Comparison of ENCODE assay signal across 9 mouse cellular contexts in the genomic region with DNA sequence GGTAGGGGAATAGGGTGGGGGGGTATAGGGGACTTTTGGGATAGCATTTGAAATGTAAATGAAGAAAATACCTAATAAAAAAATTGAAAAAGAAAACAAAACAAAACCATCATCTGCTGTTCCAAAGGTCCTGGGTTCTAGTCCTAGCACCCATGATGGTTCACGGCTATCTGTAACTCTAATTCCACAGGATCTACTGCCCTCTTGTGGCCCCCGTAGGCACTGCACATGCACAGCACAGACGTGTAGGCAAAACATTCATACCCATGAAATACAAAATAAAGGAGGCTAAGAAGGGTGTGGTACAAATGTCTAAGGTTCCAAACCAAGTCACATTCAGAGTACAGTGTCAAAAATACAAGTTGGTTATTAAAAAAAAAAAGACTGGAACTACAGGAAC. TPM values are rescaled to one million over a fixed set of nuclear protein-coding genes. Genes with fewer than 3 reads are reported as not detected.
DNase-seq lines count a peak whose midpoint lies in the region; ATAC-seq and TF ChIP-seq lines count a peak whose summit lies in the region.
"Had no signal": no experiment of that assay in that cellular context is flagged by ENCODE, and none has a peak within 500 bp of the region (broad histone marks: within the 10 kb centered on the region; RNA-seq: fewer than 3 reads in every experiment).

No protein-coding gene starts in this region.

- H3K4me2 ChIP-seq in kidney, embryonic 15.5 days = no peak overlapping the region
- H3K4me2 ChIP-seq in CH12.LX (ENCODE audit: insufficient read depth, low read depth, poor library complexity, severe bottlenecking) = no peak overlapping the region

- no peak for ATAC-seq in kidney, embryonic 15.5 days (replicated peaks; ENCODE audit: low FRiP score)
- ATAC-seq in monocyte, adult 5-6 weeks (replicated peaks; ENCODE audit: insufficient number of reproducible peaks, low FRiP score, low TSS enrichment, poor library complexity, severe bottlenecking) = no peak

- no peaks in the 10 kb centered on the region for H3K4me1 ChIP-seq in kidney, embryonic 15.5 days
- H3K4me1 ChIP-seq in CH12.LX (ENCODE audit: control insufficient read depth in 1 of 2, insufficient read depth in 2 of 2) = no peaks in the 10 kb centered on the region

- no peaks in the 10 kb centered on the region for H3K27me3 ChIP-seq in kidney, embryonic 15.5 days
- peaks cover 56% of the 10 kb centered on the region for H3K27me3 ChIP-seq in CH12.LX (replicated peaks)

- H3K4me3 ChIP-seq in kidney, embryonic 15.5 days (replicated peaks) = no peak overlapping the region
- H3K4me3 ChIP-seq in CH12.LX (replicated peaks in 1 of 3; ENCODE audit: low read depth in 2 of 3, low read length in 2 of 3, poor library complexity in 1 of 3) = no peak overlapping the region

- no peaks in the 10 kb centered on the region for H3K79me2 ChIP-seq in CH12.LX (replicated peaks; ENCODE audit: control insufficient read depth, extremely low read depth, insufficient read depth, poor library complexity, severe bottlenecking)

- DNase-seq in kidney, adult 18-20 months = peak; percentile 30
- peak; percentile 41 for DNase-seq in CH12.LX (ENCODE audit: extremely low read depth)
- DNase-seq in R1 (ENCODE audit: low read depth, low spot score) = peak; percentile 74
- peak; percentile 59 for DNase-seq in induced T-regulatory cell, adult 2 months (ENCODE audit: low read depth)
- DNase-seq in thymus, postnatal 4 days = peak; percentile 78
- no peak for DNase-seq in left cerebral cortex, adult 8-10 months (ENCODE audit: low spot score in 2 of 2)

- no peak for TF ChIP-seq POLR2A in CH12.LX (IDR thresholded peaks at IDR 0.05; ENCODE audit: low read depth, low read length)

- whole genome bisulfite sequencing in kidney, embryonic 15.5 days = 48% methylated on average over 3 of the region's 3 CpGs

- H3K27ac ChIP-seq in kidney, embryonic 15.5 days = no peak overlapping the region
- no peak overlapping the region for H3K27ac ChIP-seq in CH12.LX (ENCODE audit: insufficient read depth, low read depth)

- in situ Hi-C loops in CH12.LX (cut with MboI; ENCODE audit: low pct_ligation_motif_present, low pct_unique_long_range_greater_than_20kb, low sequenced_read_pairs) = no loop called here

- H3K9me3 ChIP-seq in kidney, embryonic 15.5 days (replicated peaks) = no peaks in the 10 kb centered on the region
- H3K9me3 ChIP-seq in CH12.LX (replicated peaks; ENCODE audit: low read length) = peaks cover 9% of the 10 kb centered on the region

- no peak for TF ChIP-seq EP300 in CH12.LX (IDR thresholded peaks at IDR 0.05; ENCODE audit: low read length)

- H3K36me3 ChIP-seq in kidney, embryonic 15.5 days = no peaks in the 10 kb centered on the region
- H3K36me3 ChIP-seq in CH12.LX (replicated peaks in 1 of 2; ENCODE audit: control insufficient read depth in 1 of 2, insufficient read depth in 1 of 2, low read length in 1 of 2) = no peaks in the 10 kb centered on the region

- dilution Hi-C loops in CH12.LX (cut with MboI; ENCODE audit: extremely low pct_ligation_motif_present, extremely low pct_unique_long_range_greater_than_20kb, low sequenced_read_pairs) = no loop called here

- no peak overlapping the region for H3K9ac ChIP-seq in kidney, embryonic 15.5 days
- H3K9ac ChIP-seq in CH12.LX (ENCODE audit: insufficient read depth, low read depth) = no peak overlapping the region

- peak; percentile 35 to 59; a peak in 3 of 4 replicates for TF ChIP-seq CTCF in CH12.LX (conservative IDR thresholded peaks at IDR 0.05 in 1 of 2, IDR thresholded peaks at IDR 0.05 in 1 of 2; ENCODE audit: low read depth in 2 of 2, low read length in 2 of 2)

- peak; percentile 33 for TF ChIP-seq RAD21 in CH12.LX (IDR thresholded peaks at IDR 0.05; ENCODE audit: low read depth, low read length)

TF ChIP-seq in CH12.LX, 34 proteins besides CTCF, POLR2A, EP300 and RAD21:
- TF ChIP-seq SMC3 (IDR thresholded peaks at IDR 0.05; ENCODE audit: low read depth, low read length) = peak; percentile 26
- TF ChIP-seq ELF1 (IDR thresholded peaks at IDR 0.05; ENCODE audit: low read depth, low read length) = no peak
- TF ChIP-seq MAFK (IDR thresholded peaks at IDR 0.05; ENCODE audit: insufficient replicate concordance, low read length) = no peak
- no peak for TF ChIP-seq RCOR1 (conservative IDR thresholded peaks at IDR 0.05; ENCODE audit: low read depth, low read length)
- TF ChIP-seq BHLHE40 (IDR thresholded peaks at IDR 0.05; ENCODE audit: low read depth, low read length) = no peak
TF ChIP-seq in CH12.LX: peak in this region for 1.

RNA-seq across cellular contexts. Expression of a gene that starts 4.1 kb away (rescaled TPM):
- polyA plus RNA-seq in kidney, embryonic 15.5 days (2015; fragmentation: Nextera tagmentation; extraction: Ambion mirVana) = 0.06 and 0.10 TPM in 2 replicates
- total RNA-seq in CH12.LX (2012; rRNA removed) (0.04 and 0.08 TPM in 2 replicates), CH12.LX (2014; rRNA removed) (0.11 and 0.23 TPM in 2 replicates)
- polyA plus RNA-seq in CH12.LX (2012; ENCODE audit: insufficient read length, low read depth) = 0.34 and 0.53 TPM in 2 replicates
- not detected in 3 replicates for total RNA-seq in monocyte, adult 5-6 weeks (2017)
- total RNA-seq in left cerebral cortex, adult 8-10 months (2022) = 10 to 100 TPM; 34.8 to 43.8 (median 37.5) TPM
- polyA plus RNA-seq: liver, embryonic 16.5 days had no signal

RNA-seq across cellular contexts. Expression of a gene that starts 26.8 kb away (rescaled TPM):
- polyA plus RNA-seq in kidney, embryonic 15.5 days (2015; fragmentation: Nextera tagmentation; extraction: Ambion mirVana) = 0.08 TPM in 1 of 2 replicates, not detected in the other
- total RNA-seq in CH12.LX (2012; rRNA removed) (not detected in 2 replicates), CH12.LX (2014; rRNA removed) (not detected in 2 replicates)
- not detected in 2 replicates for polyA plus RNA-seq in CH12.LX (2012; ENCODE audit: insufficient read length, low read depth)
- 0.38 TPM in 1 of 3 replicates, not detected in the others for total RNA-seq in monocyte, adult 5-6 weeks (2017)
- 10 to 100 TPM; 46.9 to 56.7 (median 53.3) TPM for total RNA-seq in left cerebral cortex, adult 8-10 months (2022)
- polyA plus RNA-seq: liver, embryonic 16.5 days had no signal

Comparison
In these comparisons a context has a peak if more than half of its experiments do, and no peak if none do; other contexts are left out.
1. DNase-seq: peak in kidney, adult 18-20 months (single experiment), CH12.LX (single experiment), R1 (single experiment), induced T-regulatory cell, adult 2 months (single experiment) and thymus, postnatal 4 days (single experiment); none in left cerebral cortex, adult 8-10 months (0 of 2).
2. RNA of a gene that starts 4.1 kb away (total RNA-seq): 34.8 to 43.8 TPM in left cerebral cortex, adult 8-10 months; 0.04 to 0.23 TPM in CH12.LX and not detected in monocyte, adult 5-6 weeks; every median in the first group is over 10 times any median in the second.
3. RNA of a gene that starts 26.8 kb away (total RNA-seq): 46.9 to 56.7 TPM in left cerebral cortex, adult 8-10 months; 0.38 TPM in monocyte, adult 5-6 weeks and not detected in CH12.LX; every median in the first group is over 10 times any median in the second.